Mouse (Mus musculus): ENCODE measurements around the gene Pygm.

Gene Pygm

GRCm38 (mm10) chr19:6352107-6352505 is 32.1 kb upstream of the Pygm start:
- DNase-seq (ENCODE audit: low spot score): no peak

DNA sequence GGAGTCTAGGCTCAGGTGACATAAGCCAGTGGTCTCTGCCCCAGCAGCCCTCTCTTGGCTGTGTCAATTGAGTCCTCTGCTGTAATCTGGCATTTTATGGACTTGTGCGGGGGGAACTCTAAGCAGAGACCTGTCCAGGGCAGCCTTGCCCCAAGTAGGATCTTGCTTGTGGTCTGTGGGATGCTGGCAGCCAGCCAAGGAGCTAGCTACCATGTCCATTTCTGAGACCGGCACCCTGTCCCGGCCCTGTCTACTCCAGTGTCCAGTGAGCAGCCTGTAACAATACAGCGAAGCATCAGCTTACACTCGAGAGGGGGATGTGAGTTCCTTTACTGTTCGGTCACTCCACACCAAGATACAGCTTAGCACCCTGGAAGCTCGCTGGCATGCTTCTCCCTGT is 30.2 kb upstream of the Pygm start:
- no peak for DNase-seq (ENCODE audit: low spot score)

- DNase-seq (ENCODE audit: low spot score): no peak
Observed at GRCm38 (mm10) chr19:6361291-6361690, 22.9 kb upstream of the Pygm start.

DNA sequence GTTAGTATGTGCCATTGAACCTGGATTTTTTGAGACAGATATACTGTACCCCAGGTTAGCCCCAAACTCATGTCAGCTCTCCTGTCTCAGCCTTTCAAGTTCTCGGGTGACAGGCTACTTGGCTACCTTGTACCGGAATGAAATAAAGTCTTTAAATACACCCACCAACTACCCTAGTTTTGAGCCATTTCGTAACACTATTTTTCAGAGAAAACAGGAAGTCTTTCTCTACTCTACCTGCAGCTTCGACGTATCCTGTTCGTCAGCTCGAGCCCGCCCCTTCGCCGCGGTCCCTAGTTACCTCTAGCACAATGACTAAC is 21.1 kb upstream of the Pygm start:
- no peak for DNase-seq (ENCODE audit: low spot score)

GRCm38 (mm10) chr19:6363411-6364240 is 20.6 kb upstream of the Pygm start, which contains the start of gene Sf1:
Sf1 (plus strand) TSS chr19:6363690.
- peak; percentile 100 for DNase-seq (ENCODE audit: low spot score)

- peak; percentile 95 for DNase-seq (ENCODE audit: low spot score)
Observed at GRCm38 (mm10) chr19:6364317-6364725, 19.9 kb upstream of the Pygm start.

DNA sequence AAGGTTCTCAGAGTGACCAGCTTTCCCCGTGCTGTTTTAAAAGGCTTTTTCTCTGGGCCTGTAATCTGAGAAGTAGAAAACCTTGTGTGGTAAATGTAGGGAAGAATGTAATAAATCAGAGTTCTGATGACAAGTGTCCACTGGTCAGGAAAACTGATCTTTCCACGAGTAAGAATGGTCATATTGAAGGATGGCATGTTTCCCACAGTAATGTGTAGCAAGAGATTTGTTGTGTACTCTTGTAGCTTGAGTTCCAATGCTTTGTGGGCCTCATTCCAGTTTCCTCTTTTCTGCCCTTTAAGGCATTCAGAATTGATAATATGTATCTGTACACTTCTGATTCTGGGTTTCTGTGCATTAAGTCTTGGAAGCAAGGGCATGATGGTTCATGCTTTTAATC is 19.4 kb upstream of the Pygm start:
- DNase-seq (ENCODE audit: low spot score): peak; percentile 63

GRCm38 (mm10) chr19:6370175-6370574 is 14.0 kb upstream of the Pygm start:
- no peak for DNase-seq (ENCODE audit: low spot score)

DNA sequence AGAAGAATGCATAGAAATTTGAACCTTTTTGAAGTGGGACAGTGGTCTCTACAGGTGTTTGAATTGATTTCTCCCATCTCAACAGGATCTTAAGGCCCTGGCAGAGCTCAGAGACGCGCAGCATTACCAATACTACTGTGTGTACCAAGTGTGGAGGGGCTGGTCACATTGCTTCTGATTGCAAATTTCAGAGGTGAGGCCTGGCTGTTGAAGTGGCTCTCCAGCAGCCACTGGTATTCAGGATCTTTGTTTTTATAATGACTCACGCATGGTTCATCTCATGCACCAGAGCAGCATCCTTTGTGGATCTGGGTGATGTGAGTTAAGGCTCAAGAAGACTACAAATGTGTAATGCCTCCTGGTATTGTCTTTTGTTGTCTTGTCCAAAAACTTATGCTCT is 11.8 kb upstream of the Pygm start:
- no peak for DNase-seq (ENCODE audit: low spot score)

DNA sequence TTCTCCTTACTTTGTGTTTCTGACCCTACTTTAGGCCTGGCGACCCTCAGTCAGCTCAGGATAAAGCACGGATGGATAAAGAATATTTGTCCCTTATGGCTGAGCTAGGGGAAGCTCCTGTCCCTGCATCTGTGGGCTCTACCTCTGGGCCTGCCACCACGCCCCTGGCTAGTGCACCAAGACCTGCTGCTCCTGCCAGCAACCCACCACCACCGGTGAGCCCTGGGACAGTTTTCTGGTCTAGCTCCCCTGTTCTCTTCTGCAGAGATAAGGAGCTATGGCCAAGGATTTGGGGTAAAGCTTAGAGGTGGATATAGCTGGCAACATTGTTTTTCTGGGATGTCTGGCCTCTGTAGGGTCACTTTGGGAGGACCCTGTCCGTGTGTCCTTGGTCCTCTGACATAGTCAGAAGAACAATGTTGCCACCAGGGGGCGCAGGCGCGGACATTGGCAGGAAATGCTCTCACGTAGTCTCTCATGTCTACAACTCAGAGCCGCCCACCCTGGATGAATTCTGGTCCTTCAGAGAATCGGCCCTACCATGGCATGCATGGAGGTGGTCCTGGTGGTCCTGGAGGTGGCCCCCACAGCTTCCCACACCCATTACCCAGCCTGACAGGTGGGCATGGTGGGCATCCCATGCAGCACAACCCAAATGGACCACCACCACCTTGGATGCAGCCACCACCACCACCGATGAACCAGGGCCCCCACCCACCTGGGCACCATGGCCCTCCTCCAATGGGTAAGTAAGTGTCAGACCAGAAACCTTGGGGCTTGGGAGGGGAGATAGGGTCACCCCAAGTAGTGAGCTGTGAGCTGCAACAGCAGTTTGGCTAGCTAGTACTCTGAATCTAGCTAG is 10.4 kb upstream of the Pygm start:
- peak; percentile 74 for DNase-seq (ENCODE audit: low spot score)

GRCm38 (mm10) chr19:6374571-6374970 is 9.6 kb upstream of the Pygm start:
- no peak for DNase-seq (ENCODE audit: low spot score)

DNA sequence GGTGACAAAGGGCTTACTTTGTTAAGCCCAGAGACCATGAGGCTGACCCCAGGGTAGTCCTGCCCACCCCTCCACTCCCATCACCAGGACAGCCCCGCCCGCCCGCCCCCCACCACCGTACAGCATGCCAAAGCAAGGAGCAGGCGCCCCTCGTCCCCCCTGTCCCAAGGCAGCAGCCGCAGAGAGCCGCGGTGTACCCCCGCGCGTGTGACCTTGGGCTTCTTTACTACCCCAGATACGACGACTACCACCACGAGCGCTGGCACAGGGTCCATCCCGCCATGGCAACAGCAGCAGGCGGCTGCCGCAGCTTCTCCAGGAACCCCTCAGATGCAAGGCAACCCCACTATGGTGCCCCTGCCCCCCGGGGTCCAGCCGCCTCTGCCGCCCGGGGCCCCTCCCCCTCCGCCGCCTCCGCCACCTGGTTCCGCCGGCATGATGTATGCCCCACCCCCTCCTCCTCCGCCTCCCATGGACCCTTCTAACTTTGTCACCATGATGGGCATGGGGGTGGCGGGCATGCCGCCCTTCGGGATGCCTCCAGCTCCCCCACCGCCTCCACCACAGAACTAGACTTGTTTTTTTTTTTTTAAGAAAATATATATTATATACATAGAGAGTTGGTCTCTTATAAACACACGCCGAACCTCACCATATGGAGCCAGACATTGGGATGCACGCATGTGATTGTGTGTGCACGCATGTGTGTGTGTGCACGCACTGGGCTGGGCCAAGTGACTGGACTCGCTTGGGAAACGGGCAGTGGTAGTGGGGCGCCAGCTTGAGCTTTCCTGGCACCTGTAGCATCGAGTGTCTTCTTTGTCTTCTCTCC is 8.6 kb upstream of the Pygm start:
- no peak for DNase-seq (ENCODE audit: low spot score)

DNA sequence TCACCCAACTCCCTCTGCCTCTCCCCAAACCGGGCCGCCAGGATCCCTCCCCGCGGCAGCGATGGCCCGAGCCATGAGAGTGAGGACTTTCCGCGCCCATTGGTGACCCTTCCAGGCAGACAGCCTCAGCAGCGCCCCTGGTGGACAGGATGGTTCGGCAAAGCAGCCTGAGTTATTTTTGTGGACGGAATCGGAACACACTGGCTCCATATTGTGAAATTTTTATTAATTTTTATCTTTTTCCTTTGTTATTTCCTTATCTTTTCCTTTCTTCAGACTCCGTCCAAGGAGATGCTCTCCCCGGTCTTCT is 8.0 kb upstream of the Pygm start:
- DNase-seq (ENCODE audit: low spot score): peak; percentile 55

DNA sequence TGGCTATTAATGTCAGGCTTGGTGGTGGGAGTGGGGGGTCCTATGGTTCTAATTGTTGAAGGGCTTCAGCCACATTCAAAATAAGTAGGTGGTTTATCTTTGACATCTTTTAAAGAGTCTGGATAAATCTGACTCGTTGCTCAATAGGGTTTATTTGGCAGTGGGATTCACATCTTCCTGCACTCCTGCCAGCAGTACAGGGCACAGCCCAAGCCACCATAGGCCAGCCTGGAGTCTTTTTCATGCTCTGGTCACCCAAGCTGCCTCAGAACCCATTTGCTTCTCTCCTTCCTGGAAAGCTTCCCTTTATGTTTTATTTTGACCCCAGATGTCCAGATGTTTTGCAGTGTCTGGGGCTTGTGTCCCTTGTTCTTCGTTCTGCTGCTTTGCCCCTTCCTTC is 7.6 kb upstream of the Pygm start:
- peak; percentile 56 for DNase-seq (ENCODE audit: low spot score)

DNA sequence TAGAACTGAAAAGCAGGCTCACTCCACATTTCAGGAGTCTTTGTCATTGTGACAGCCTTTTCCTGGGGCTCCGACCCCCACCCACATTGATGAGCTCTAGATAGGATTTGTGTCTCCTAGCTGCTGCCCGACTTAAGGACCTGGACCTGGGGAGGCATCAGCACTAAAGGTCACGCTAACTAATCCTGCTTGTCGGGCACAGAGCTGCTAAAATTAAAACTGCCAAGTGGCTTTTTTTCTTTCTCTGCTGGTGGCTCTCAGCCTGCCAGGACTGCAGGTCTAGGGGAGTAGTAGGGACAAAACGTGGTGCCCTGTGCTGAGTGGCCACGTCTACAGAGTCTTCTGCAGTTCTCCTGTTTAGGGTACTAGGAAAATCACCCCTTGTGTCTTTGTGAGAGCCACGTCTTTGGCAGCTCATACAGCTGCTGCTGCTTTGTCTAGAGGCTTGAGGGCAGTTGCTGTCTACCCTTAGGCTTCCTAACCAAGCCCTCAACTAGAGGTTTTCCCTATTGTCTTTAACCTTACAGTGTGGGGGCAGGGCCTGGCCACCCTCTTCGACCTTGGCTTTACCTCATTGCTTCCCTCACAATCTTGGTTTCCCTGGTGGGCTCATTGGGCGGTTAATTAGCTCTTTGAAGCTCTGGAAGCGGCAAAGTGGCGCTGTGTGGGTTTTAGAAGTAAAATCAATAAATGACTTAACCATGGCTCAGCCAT is 6.7 kb upstream of the Pygm start:
- no peak for DNase-seq (ENCODE audit: low spot score)

DNA sequence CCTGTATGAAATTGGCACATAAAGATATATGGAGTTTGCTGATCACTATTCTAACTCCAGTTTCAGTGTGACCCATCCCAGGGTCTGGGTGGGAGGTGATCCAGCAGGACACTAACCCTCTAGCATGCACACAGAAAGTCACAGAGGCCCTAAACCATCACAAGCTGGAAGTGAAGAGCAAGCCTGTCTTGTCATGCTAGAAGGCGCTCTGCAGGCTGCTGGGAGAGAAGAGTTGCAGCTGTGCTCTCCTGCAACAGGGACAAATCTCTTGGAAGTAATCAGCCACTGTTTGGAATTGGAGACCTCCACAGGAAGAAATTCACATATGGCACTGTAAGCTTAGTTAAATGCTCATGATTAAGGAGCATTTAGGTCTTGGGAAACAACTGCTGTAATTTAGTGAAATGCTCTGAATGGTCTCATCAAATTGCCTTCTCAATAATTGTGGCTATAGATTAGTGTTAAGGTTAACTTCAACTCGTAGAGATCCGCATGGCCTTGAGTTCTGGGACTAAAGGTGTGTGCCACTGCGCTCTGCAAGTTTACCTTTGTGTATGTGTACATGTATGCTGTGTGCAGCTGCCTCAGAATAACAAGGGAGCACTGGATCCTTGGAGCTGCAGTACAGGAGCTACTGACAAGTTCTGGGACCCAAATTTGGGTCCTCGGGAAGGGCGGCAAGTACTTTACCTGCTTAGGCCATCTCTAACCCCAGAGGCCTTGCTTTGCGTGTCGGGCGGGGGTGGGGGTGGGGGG is 3.6 kb upstream of the Pygm start:
- DNase-seq (ENCODE audit: low spot score): no peak

DNA sequence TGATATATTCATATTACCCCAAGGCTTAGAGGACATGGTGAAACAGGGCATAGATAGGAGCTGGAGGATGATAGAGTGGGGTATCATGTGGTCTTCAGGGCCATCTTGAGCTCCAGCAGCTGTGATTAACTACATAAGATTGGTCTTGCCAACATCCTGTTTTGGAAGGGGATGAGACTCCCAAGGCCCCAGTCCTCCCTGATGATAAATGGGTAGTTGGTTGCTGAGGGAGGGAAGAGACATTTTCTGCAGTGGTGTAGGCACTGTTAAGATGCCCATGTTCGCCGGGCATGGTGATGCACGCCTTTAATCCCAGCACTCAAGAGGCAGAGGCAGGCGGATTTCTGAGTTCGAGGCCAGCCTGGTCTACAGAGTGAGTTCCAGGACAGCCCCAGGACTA is 3.0 kb upstream of the Pygm start:
- DNase-seq (ENCODE audit: low spot score): no peak

DNA sequence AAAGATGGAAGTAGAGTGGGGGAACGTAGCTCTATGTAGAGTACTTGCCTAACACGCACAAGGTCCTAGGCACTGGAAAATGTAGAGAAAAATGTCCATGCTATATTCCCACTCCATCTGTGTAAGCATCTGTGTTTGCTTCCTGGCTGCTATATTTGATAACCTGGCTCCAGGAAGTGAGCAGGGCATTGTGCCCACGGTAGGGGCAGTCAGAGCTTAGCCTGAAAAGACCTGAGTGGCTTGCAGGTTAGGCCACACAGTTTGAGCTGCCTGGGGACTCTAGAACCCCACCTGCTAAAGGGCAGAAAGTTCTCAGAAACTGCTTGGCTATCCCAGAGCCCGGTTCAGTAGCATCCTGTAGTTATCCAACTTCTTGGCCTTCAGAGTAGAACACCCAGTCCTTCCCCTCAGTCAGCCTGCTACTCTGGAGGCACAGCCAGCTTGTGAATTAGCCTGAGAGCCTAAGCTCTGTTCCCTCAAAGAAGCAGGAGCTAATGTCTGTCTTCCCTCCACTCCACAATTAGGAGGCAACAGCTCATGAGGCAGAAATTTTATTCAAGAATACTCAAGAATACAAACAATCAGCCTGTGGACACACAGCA is 1.8 kb upstream of the Pygm start:
- DNase-seq (ENCODE audit: low spot score): no peak

GRCm38 (mm10) chr19:6383470-6383869 is 729 bp upstream of the Pygm start:
- no peak for DNase-seq (ENCODE audit: low spot score)

GRCm38 (mm10) chr19:6384954-6385353 is 755 bp downstream of the Pygm start:
- DNase-seq (ENCODE audit: low spot score): no peak

- no peak for DNase-seq (ENCODE audit: low spot score)
Observed at GRCm38 (mm10) chr19:6385419-6385818, 1.2 kb downstream of the Pygm start.
